Comparison of ENCODE assay signal across 16 mouse cellular contexts in genomic region chr1:51101034-51101590, GRCm38 (mm10).
DNase-seq lines count a peak whose midpoint lies in the region.
"Had no signal": no experiment of that assay in that cellular context is flagged by ENCODE, and none has a peak within 500 bp of the region (broad histone marks: within the 10 kb centered on the region; RNA-seq: fewer than 3 reads in every experiment).

No protein-coding gene starts in this region.

- peak; percentile 56 for DNase-seq in cerebellum, adult 11 months
- peak; percentile 64 to 75 for DNase-seq in cerebellum, adult 18-20 months
- peak; percentile 94 for DNase-seq in cerebellum, adult 9-10 months
- peak; percentile 63 to 71 for DNase-seq in cerebellum, postnatal 25 days
- DNase-seq in left cerebral cortex, adult 18-20 months (ENCODE audit: low spot score in 2 of 2): no peak
- no peak for DNase-seq in right cerebral cortex, postnatal 4 days
- no peak for DNase-seq in yolk sac, embryonic 10.5 days (ENCODE audit: low spot score)
- DNase-seq in layer of hippocampus, adult 8-10 months (ENCODE audit: low spot score in 2 of 2): no peak
- DNase-seq: adrenal gland, adult 2 months; adrenal gland, postnatal 25 days; forebrain, postnatal 0 days; gastrocnemius, postnatal 25 days; heart, adult 18-20 months; heart, postnatal 10 days; heart, postnatal 36 days; kidney, adult 11 months had no signal

Comparison
In these comparisons a context has a peak if more than half of its experiments do, and no peak if none do; other contexts are left out.
1. DNase-seq: peak in cerebellum, adult 11 months (single experiment), cerebellum, adult 18-20 months (2 of 2), cerebellum, adult 9-10 months (single experiment) and cerebellum, postnatal 25 days (2 of 2); none in left cerebral cortex, adult 18-20 months (0 of 2), right cerebral cortex, postnatal 4 days (single experiment), yolk sac, embryonic 10.5 days (single experiment) and layer of hippocampus, adult 8-10 months (0 of 2).